Mouse (Mus musculus) midbrain, embryonic 10.5 days (tissue): ENCODE measurements at regions not wholly inside any gene's neighbourhood (a gene's known extent, or its start where the extent isn't known, plus 50 kb on each side); places are given as distances from the start of the nearest gene placed in this dataset.
A peak's percentile ranks its signal among the peaks of the same experiment; 100 is the strongest.

ENCODE experiments used
- DNase-seq: peaks from one replicate; pipeline ENCODE4 v3.0.0-alpha.2; 2017; ENCODE audit warnings: low spot score
- H3K27ac ChIP-seq: fragments of 300-500 bp; sonication (generic); replicated peaks from 2 replicates; pipeline ENCODE4 v1.5.1; 2016; ENCODE audit warnings: mild to moderate bottlenecking
- H3K27me3 ChIP-seq: fragments of 300-500 bp; sonication (generic); 2 replicates; pipeline ENCODE4 v1.6.1; 2016; ENCODE audit warnings: low read depth, mild to moderate bottlenecking; ENCODE audit not compliant: poor library complexity, severe bottlenecking
- H3K36me3 ChIP-seq: fragments of 300-500 bp; sonication (generic); 2 replicates; pipeline ENCODE4 v1.6.1; 2016; ENCODE audit warnings: mild to moderate bottlenecking, moderate library complexity
- H3K4me1 ChIP-seq: fragments of 300-500 bp; sonication (generic); 2 replicates; pipeline ENCODE4 v1.6.1; 2016
- H3K4me3 ChIP-seq: fragments of 300-500 bp; sonication (generic); 2 replicates; pipeline ENCODE4 v1.5.1; 2016; ENCODE audit warnings: mild to moderate bottlenecking, moderate library complexity
- H3K9me3 ChIP-seq: fragments of 300-500 bp; sonication (generic); replicated peaks from 2 replicates; pipeline ENCODE4 v1.6.1; 2016; ENCODE audit warnings: mild to moderate bottlenecking
- WGBS: fragments of 180-500 bp; shearing (Covaris S2); methylation state at CpG from one replicate; pipeline ENCODE4 v1.1.7; 2016; 5-methylcytosine and 5-hydroxymethylcytosine counted together

DNA sequence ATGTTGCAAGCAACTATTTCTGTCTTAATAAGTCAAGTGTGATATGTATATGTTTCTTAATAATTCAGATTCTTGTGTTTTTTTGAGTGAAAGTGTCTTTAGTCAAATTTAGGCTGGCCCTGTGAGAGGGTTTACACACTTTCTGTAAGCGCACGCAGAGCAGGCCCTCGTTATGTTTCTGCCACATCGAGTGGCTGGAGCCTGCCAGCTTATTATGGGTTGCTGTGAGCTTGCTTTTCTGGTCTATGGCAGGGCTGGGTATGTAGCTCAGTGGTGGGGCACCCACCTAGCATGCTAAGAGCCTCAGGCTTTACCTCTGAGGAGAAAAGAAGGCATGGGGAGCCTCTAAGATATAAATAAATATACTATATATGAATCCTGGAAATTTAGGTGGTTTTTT lies 148.2 kb downstream of the Gm45692 start:
- no peak overlapping the region for H3K27ac ChIP-seq
- DNase-seq = no peak
- no peaks in the 10 kb centered on the region for H3K36me3 ChIP-seq
- no peak overlapping the region for H3K4me3 ChIP-seq
- H3K9me3 ChIP-seq = no peaks in the 10 kb centered on the region
- H3K27me3 ChIP-seq = 0 out of 2 replicates have a peak, but pooled peaks cover 9% of the 10 kb centered on the region
- H3K4me1 ChIP-seq = peaks cover 29% of the 10 kb centered on the region
- WGBS = 92% methylated on average over 4 of the region's 4 CpGs

DNA sequence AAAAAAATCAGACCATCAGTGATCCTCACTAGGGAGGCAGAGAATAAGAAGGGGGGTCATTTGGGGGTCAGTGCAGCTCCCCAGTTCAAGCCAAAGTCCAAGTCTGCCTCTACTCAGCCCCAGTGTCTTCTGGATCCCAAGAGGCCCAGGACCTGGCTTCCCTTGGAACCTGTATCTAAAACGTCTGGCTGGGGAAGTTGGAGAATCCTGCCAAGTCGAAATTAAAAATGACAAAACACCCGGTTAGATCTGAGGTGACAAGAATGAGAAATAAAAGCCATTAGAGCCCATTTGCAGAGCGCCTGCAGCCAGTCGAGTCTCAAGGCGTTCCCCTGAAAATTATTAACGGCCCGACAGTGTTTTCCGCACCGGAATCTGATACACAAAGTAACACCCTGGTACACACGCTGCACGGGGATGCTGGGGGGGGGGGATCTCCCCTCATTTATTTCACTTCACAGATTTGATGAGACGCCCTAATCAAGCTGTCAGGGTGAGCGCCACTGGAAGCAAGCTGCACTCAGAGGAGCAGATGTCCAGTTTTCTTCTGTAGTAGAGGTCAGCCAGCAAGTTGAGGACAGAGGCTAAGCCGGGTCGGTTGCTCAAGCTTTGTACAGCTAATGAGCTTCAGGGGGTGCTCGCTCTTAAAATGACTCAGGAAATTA lies 149.5 kb downstream of the Gm45692 start:
- H3K36me3 ChIP-seq = no peaks in the 10 kb centered on the region
- DNase-seq = no peak
- H3K27me3 ChIP-seq = peaks cover 19% of the 10 kb centered on the region; the same call in 1 of the 2 replicates
- 77% methylated on average over 17 of the region's 17 CpGs for WGBS
- H3K9me3 ChIP-seq = no peaks in the 10 kb centered on the region
- no peak overlapping the region for H3K4me3 ChIP-seq
- peaks cover 42% of the 10 kb centered on the region for H3K4me1 ChIP-seq
- H3K27ac ChIP-seq = peak overlapping the region; percentile 59; the same call in 1 of the 2 replicates

DNA sequence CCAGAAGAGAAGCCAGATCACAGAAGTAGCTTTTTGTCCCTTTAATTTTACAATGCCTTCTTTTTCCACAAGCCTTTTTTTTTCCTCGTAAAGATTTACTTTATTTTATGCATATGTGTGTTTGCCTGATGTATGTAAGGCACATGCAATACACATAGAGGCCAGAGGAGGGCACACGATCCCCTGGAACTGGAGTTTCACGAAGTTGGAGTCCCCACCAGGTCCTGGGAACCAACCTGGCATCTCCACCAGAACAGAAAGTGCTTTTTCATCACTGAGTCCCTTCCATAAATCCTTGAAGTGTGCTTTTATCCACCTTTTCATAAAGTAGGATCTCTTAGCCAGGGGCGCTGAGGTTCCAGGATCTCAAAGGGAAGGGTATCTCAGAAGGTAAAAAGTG lies 152.8 kb downstream of the Gm45692 start:
- Histone ChIP-seq H3K27ac (no peak overlapping the region), H3K9me3 (no peaks in the 10 kb centered on the region), H3K4me3 (no peak overlapping the region), H3K36me3 (no peaks in the 10 kb centered on the region), H3K27me3 (peaks cover 22% of the 10 kb centered on the region; the same call in 1 of the 2 replicates), H3K4me1 (peaks cover 30% of the 10 kb centered on the region)
- 34% methylated on average over 4 of the region's 4 CpGs for WGBS
- DNase-seq = peak; percentile 41

DNA sequence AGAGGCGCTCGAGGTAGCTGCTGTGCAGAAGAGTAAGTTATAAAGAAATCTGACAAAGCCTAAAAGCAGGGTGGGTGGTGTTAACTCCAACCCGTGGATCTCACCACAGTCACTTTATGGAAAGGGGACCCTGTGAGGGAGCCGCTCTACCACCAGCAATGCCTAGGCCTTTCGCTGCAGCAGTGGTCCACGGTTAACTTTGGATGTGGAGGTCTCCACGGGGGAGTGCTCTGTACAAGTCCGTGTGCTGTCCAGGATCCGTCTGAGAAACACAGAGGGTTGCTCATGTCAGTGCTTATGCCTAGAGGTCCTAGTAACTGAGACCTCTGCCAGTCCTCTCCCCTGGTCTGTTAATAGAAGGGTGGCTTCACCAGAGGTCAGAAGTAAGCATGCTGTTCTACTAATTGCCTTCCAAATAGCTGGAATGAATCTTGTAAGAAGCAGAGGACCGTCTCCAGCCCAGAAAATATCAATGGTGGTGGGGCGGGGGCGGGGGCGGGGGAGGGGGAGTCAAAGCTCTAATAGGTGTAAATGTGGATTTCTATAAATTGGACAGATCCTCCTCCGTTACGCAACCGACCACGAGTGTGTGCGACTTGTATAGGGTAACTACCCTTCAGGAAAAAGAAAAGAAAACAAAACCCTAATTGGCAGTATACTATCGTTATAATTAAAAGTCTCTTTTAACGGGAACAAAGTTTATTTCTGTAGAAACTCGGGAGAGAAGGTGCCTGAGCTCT lies 153.5 kb downstream of the Gm45692 start:
- WGBS = 36% methylated on average over 21 of the region's 21 CpGs
- Histone ChIP-seq H3K27me3 (peaks cover 22% of the 10 kb centered on the region; the same call in 1 of the 2 replicates), H3K4me1 (peaks cover 30% of the 10 kb centered on the region), H3K4me3 (peak overlapping the region; percentile 14; the same call in 1 of the 2 replicates), H3K27ac (peak overlapping the region; percentile 59), H3K36me3 (no peaks in the 10 kb centered on the region), H3K9me3 (no peaks in the 10 kb centered on the region)
- no peak for DNase-seq

DNA sequence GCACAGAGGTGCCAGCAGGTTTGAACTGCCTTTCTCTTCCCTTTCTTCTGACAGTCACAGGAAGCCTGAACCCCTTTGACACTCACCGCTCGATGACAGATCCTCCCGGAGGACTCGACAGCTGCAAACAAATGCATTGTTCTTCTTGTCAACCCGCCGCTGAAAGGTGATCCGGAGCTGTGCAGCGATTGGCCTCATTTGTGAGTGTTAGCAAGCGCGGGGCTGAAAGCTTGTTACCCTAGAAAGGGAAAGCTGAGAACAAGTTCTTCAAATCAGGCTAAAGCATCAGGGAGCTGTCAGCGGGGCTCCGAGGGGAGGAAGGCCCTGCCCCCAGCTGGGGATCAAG lies 154.1 kb downstream of the Gm45692 start:
- H3K9me3 ChIP-seq = no peaks in the 10 kb centered on the region
- peak overlapping the region; percentile 14; the same call in 1 of the 2 replicates for H3K4me3 ChIP-seq
- peaks cover 26% of the 10 kb centered on the region for H3K4me1 ChIP-seq
- under 1% methylated on average over 12 of the region's 12 CpGs for WGBS
- peaks cover 22% of the 10 kb centered on the region; the same call in 1 of the 2 replicates for H3K27me3 ChIP-seq
- DNase-seq = peak; percentile 70
- peak overlapping the region; percentile 70; the same call in 1 of the 2 replicates for H3K27ac ChIP-seq
- H3K36me3 ChIP-seq = no peaks in the 10 kb centered on the region

DNA sequence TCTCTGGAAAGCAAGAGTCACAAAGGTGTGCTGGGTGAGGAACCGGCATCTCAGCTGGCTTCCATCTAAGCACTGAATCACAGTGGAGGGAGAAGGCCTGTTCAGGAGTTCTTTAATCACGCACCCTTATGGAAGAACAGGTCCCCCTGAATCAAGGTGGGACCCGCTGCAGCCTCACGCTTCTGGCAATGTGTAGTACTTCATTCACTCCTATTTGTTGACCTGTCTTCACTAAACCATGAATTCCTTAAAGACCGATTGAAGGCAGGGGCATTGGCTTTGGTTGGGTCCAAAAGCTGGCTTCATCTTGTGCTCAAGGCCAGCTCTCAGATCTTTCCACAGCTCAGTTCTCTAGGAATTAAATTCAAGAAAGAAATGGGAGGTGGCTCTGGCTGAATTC lies 154.5 kb downstream of the Gm45692 start:
- H3K36me3 ChIP-seq = no peaks in the 10 kb centered on the region
- DNase-seq = no peak
- H3K27me3 ChIP-seq = peaks cover 22% of the 10 kb centered on the region; the same call in 1 of the 2 replicates
- H3K9me3 ChIP-seq = no peaks in the 10 kb centered on the region
- 45% methylated on average over 5 of the region's 5 CpGs for WGBS
- peak overlapping the region; percentile 70; the same call in 1 of the 2 replicates for H3K27ac ChIP-seq
- peak overlapping the region; percentile 14; the same call in 1 of the 2 replicates for H3K4me3 ChIP-seq
- peaks cover 22% of the 10 kb centered on the region for H3K4me1 ChIP-seq

DNA sequence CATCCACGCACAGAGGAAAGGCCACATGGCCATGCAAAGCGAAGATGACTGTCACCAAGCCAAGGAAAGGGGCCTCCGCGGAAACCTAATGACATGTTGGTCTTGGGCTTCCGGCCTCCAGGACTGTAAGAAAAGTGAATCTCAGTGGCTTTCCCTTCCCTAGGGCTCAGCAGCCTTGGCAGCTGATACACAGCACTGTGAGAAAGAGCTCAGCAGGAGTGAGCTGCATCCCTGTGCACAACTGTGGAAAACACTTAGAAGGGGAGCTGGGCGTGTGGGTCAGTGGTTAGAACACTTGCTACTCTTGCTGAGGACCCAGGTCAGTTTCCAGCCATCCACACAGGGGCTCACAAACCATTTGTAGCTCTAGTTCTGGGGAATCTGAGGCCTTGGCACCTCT lies 155.1 kb downstream of the Gm45692 start:
- 92% methylated on average over 6 of the region's 6 CpGs for WGBS
- H3K9me3 ChIP-seq = no peaks in the 10 kb centered on the region
- H3K4me1 ChIP-seq = peaks cover 17% of the 10 kb centered on the region
- H3K4me3 ChIP-seq = no peak overlapping the region
- no peaks in the 10 kb centered on the region for H3K36me3 ChIP-seq
- DNase-seq = no peak
- H3K27ac ChIP-seq = no peak overlapping the region
- H3K27me3 ChIP-seq = peaks cover 22% of the 10 kb centered on the region; the same call in 1 of the 2 replicates

DNA sequence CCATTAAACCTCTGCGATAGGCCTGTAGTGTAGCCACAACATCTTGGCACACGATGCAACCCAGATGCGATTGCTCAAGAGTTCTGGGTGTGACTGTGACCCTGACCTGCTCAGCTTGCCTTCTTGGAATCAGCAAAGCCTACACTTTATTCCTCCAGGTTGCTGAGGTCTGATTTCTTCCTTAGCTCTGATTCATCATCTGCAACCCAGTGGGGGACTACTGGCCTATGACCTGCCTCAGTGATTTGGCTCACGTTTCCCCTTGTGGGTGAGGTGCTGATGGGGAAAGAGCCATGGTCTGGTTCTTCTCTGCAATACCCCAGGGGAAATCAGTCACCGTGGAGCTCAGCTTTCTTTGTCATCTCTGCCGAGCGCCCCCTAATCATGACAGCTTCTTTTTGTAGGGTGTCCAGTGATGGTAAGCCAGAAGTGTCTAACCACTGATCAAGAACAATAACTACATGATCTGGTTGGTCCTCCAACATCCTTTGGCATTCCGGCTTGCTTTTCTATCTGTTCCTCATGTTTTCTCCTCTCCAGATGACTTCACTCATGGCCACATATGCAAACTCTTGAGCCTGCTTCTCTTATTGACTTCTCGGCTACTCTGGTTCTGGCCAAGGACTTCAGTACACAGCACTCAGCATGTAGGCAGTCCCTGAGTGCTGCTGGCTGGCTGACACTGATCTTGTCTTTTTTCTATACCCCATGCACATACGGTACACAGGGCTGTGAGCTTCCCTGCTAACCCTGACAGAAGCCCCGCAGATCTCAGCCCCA lies 163.0 kb downstream of the Gm45692 start:
- no peaks in the 10 kb centered on the region for H3K27me3 ChIP-seq
- peaks cover under 1% of the 10 kb centered on the region; the same call in 1 of the 2 replicates for H3K4me1 ChIP-seq

DNA sequence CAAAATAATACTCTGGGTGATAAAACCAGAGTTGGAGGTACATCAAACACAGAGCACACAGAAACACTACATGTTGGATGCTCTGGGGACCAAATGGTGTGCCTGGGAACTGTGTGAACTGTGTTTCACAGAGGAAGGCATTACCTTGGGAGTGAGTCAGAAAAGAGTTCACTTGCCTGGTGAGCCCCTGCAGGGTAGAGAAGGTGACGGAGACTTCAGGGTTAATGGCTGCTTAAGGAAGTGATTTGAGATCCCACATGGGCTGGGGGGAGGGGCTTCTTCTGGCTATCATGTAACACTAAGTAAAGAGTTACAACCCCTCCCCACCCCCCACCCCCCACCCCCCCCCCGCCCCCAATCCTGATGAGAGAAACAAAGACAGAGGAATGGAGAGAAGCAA lies 164.6 kb downstream of the Gm45692 start:
- 74% methylated on average over 2 of the region's 2 CpGs for WGBS
- Histone ChIP-seq H3K36me3 (no peaks in the 10 kb centered on the region), H3K27me3 (no peaks in the 10 kb centered on the region), H3K9me3 (no peaks in the 10 kb centered on the region), H3K4me3 (no peak overlapping the region), H3K27ac (no peak overlapping the region), H3K4me1 (peaks cover 6% of the 10 kb centered on the region; the same call in 1 of the 2 replicates)
- DNase-seq = no peak

More for the DNA sequence above, 163.0 kb downstream of the Gm45692 start:
- DNase-seq = no peak
- WGBS = 75% methylated on average over 11 of the region's 11 CpGs
- H3K36me3 ChIP-seq = no peaks in the 10 kb centered on the region
- H3K27ac ChIP-seq = no peak overlapping the region
- no peaks in the 10 kb centered on the region for H3K9me3 ChIP-seq
- no peak overlapping the region for H3K4me3 ChIP-seq

DNA sequence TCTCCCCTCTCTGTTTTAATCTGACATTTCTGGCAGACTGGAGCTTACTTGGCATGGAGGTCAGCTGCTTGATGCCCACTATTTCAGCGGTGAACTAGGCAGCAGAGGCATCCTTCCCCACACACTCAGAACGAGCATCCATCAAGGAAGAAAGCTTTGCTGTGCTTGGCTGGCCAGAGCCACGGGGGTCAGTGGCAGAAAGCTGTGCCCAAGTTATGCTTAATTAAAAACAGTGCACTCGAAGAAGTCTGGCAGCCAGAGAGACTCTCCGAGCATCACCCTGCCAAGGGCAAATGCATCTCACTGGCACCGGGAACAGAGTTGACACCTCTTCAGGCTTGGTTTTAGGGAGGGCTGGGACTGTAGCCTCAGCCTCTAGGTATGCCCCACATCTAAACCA lies 168.3 kb downstream of the Gm45692 start:
- no peak overlapping the region for H3K4me3 ChIP-seq
- H3K36me3 ChIP-seq = no peaks in the 10 kb centered on the region
- DNase-seq = no peak
- WGBS = 66% methylated on average over 6 of the region's 6 CpGs
- no peak overlapping the region for H3K27ac ChIP-seq
- no peaks in the 10 kb centered on the region for H3K9me3 ChIP-seq
- H3K4me1 ChIP-seq = peaks cover 6% of the 10 kb centered on the region; the same call in 1 of the 2 replicates
- H3K27me3 ChIP-seq = no peaks in the 10 kb centered on the region

DNA sequence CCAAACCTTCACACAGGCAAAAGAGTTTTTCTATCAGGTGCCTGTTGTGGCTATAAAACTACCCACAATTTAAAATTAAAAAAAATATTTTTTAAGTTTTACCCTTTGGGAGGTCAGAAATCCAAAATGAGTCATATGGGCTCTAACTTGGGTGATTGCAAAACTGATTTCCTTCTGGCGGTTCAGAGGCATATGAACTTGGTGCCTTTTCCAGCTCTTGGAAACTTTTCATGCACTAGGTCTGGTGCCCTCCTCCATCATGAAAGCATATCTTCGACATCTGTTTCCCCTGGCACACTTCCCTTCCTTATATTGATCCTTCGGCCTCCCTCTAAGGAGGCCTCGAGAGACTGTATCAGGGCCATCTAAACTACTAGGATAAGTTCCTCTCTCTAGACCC lies 168.8 kb downstream of the Gm45692 start:
- H3K4me1 ChIP-seq = peaks cover 6% of the 10 kb centered on the region; the same call in 1 of the 2 replicates
- WGBS = 90% methylated on average over 4 of the region's 4 CpGs
- no peak for DNase-seq
- no peaks in the 10 kb centered on the region for H3K36me3 ChIP-seq
- H3K4me3 ChIP-seq = no peak overlapping the region
- H3K27me3 ChIP-seq = no peaks in the 10 kb centered on the region
- no peak overlapping the region for H3K27ac ChIP-seq
- no peaks in the 10 kb centered on the region for H3K9me3 ChIP-seq

DNA sequence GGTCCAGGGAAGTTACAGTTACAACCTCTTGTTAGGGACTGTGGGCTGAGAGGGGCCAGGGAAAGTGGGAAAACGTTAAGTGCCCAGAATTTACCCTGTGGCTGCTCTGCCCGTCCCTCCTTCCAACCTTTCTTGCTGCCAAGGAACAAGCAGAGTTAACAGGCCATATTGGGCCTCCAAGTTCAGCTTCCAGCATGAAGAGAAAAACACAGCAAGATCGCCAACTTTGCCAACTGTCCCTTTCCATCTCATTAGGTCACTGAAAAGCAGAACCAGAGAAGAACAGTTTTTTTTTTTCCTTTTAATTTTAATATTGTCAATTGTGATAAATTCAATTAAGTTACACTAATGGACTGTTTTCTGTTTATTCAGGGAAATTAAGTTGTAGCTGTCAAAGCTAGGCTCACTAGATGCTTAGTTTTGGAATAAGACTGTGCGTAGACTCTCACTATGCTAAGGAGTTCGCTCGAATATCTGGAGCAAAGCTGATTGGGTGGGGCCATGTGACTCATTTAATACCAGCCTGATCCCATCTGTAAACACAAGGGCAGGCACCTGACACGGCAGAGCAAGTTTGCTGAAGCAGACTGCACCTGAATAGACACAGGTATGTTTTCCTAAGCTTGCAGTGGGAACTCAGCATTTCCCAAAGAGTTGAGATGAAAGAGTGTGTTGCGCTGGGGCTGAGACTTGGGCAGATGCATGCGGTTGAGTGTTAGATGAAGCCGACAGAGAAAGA lies 178.9 kb downstream of the Gm45692 start:
- no peaks in the 10 kb centered on the region for H3K27me3 ChIP-seq
- no peak for DNase-seq
- H3K27ac ChIP-seq = no peak overlapping the region
- H3K4me3 ChIP-seq = no peak overlapping the region
- no peaks in the 10 kb centered on the region for H3K4me1 ChIP-seq
- no peaks in the 10 kb centered on the region for H3K36me3 ChIP-seq
- WGBS = 89% methylated on average over 10 of the region's 10 CpGs
- no peaks in the 10 kb centered on the region for H3K9me3 ChIP-seq
